ENCODE assay signal across 8 mouse cellular contexts in the genomic region with DNA sequence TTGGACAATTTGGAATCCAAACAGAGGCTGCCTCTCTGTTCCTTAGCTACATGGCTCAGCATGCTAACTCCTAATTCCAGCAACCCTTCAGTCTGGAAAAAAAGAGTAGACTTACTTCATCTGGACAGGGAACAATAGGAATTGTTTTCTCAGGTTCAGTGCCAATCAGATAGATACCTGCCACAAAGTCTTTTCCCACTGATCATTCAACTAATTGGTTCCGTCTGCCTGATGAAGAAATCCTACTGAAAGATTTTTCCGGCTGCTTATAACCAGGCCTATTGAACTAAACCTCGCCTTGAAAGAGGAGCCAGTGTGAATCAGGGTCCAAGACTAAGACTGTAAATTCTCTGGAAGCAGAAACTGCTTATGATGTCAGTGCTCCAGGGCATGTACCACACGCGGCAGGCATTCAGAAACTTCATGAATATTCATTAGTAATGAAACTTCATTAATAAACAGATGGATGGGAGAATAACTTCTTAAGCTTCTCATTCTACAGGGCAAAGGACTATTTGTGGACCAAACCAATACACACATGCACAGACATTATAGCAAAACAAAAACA. TPM values are rescaled to one million over a fixed set of nuclear protein-coding genes. Genes with fewer than 3 reads are reported as not detected.
DNase-seq lines count a peak whose midpoint lies in the region; ATAC-seq and TF ChIP-seq lines count a peak whose summit lies in the region.

No protein-coding gene starts in this region.

- no peak for TF ChIP-seq POLR2A in bone marrow macrophage, adult 2 months (IDR thresholded peaks at IDR 0.05; ENCODE audit: borderline replicate concordance, low read depth, low read length)

- DNase-seq in embryo, embryonic 11 days = peak; percentile 22
- no peak for DNase-seq in embryo, embryonic 10.5 days (ENCODE audit: low spot score)
- DNase-seq in frontal cortex, postnatal 25 days (ENCODE audit: low spot score in 2 of 2) = no peak

- H3K4me1 ChIP-seq in bone marrow macrophage, adult 2 months (ENCODE audit: control insufficient read depth, insufficient read depth, low read length) = peaks cover 15% of the 10 kb centered on the region
- peaks cover 7% of the 10 kb centered on the region for H3K4me1 ChIP-seq in heart, embryonic 15.5 days (replicated peaks)
- no peaks in the 10 kb centered on the region for H3K4me1 ChIP-seq in limb, embryonic 15.5 days
- no peaks in the 10 kb centered on the region for H3K4me1 ChIP-seq in stomach, embryonic 16.5 days (ENCODE audit: control insufficient read depth, insufficient read depth, low read length)

- ATAC-seq in heart, embryonic 15.5 days (replicated peaks; ENCODE audit: insufficient number of reproducible peaks, insufficient read depth, low FRiP score, low read depth) = no peak
- no peak for ATAC-seq in limb, embryonic 15.5 days (ENCODE audit: insufficient number of reproducible peaks, low FRiP score, low TSS enrichment, low read depth)
- ATAC-seq in stomach, embryonic 16.5 days (ENCODE audit: insufficient read depth, low FRiP score) = peak; percentile 23; the same call in 1 of the 2 replicates
- no peak for ATAC-seq in cerebellum, adult (ENCODE audit: insufficient number of reproducible peaks, low FRiP score, low TSS enrichment)

- H3K9me3 ChIP-seq in heart, embryonic 15.5 days (replicated peaks) = no peaks in the 10 kb centered on the region
- H3K9me3 ChIP-seq in limb, embryonic 15.5 days = no peaks in the 10 kb centered on the region
- no peaks in the 10 kb centered on the region for H3K9me3 ChIP-seq in stomach, embryonic 16.5 days (replicated peaks; ENCODE audit: control insufficient read depth, low read length)

- no peak for TF ChIP-seq CTCF in bone marrow macrophage, adult 2 months (IDR thresholded peaks at IDR 0.05; ENCODE audit: low read depth, low read length)

- H3K4me2 ChIP-seq in heart, embryonic 15.5 days = peak overlapping the region; percentile 78
- peak overlapping the region; percentile 70 for H3K4me2 ChIP-seq in limb, embryonic 15.5 days
- peak overlapping the region; percentile 75 for H3K4me2 ChIP-seq in stomach, embryonic 16.5 days (ENCODE audit: low read depth, low read length)

- peak overlapping the region; percentile 64 for H3K9ac ChIP-seq in heart, embryonic 15.5 days
- 0 out of 2 replicates have a peak overlapping the region, but pooled peaks have one; percentile 41 for H3K9ac ChIP-seq in limb, embryonic 15.5 days
- H3K9ac ChIP-seq in stomach, embryonic 16.5 days (ENCODE audit: low read length) = peak overlapping the region; percentile 74

- peak overlapping the region; percentile 97 for H3K4me3 ChIP-seq in bone marrow macrophage, adult 2 months (ENCODE audit: insufficient read depth, low read length)
- H3K4me3 ChIP-seq in heart, embryonic 15.5 days = peak overlapping the region; percentile 75
- peak overlapping the region; percentile 62 for H3K4me3 ChIP-seq in limb, embryonic 15.5 days
- H3K4me3 ChIP-seq in stomach, embryonic 16.5 days (replicated peaks; ENCODE audit: low read length) = peak overlapping the region; percentile 59

- WGBS in heart, embryonic 15.5 days = 43% methylated on average over 5 of the region's 5 CpGs
- WGBS in limb, embryonic 15.5 days = 20% methylated on average over 5 of the region's 5 CpGs
- WGBS in stomach, embryonic 16.5 days = 46% methylated on average over 5 of the region's 5 CpGs

- no peaks in the 10 kb centered on the region for H3K36me3 ChIP-seq in heart, embryonic 15.5 days
- H3K36me3 ChIP-seq in limb, embryonic 15.5 days = no peaks in the 10 kb centered on the region
- H3K36me3 ChIP-seq in stomach, embryonic 16.5 days (ENCODE audit: control insufficient read depth, insufficient read depth, low read length) = no peaks in the 10 kb centered on the region

- H3K27ac ChIP-seq in bone marrow macrophage, adult 2 months (ENCODE audit: insufficient read depth, low read depth, low read length) = no peak overlapping the region
- 0 out of 2 replicates have a peak overlapping the region, but pooled peaks have one; percentile 51 for H3K27ac ChIP-seq in heart, embryonic 15.5 days
- peak overlapping the region; percentile 62 for H3K27ac ChIP-seq in limb, embryonic 15.5 days
- H3K27ac ChIP-seq in stomach, embryonic 16.5 days (ENCODE audit: low read length) = no peak overlapping the region

- no peaks in the 10 kb centered on the region for H3K27me3 ChIP-seq in heart, embryonic 15.5 days
- no peaks in the 10 kb centered on the region for H3K27me3 ChIP-seq in limb, embryonic 15.5 days
- H3K27me3 ChIP-seq in stomach, embryonic 16.5 days (ENCODE audit: control insufficient read depth, insufficient read depth, low read length) = no peaks in the 10 kb centered on the region

RNA-seq across cellular contexts. Expression of gene Mfsd9, which starts 0.7 kb away (rescaled TPM):
- polyA plus RNA-seq in bone marrow macrophage, adult 2 months (2012; ENCODE audit: insufficient read depth, insufficient read length, missing spikeins) = 2.4 and 2.7 TPM in 2 replicates
- polyA plus RNA-seq in heart, embryonic 15.5 days (2015; fragmentation: Nextera tagmentation; extraction: Ambion mirVana) = 1.4 and 2.2 TPM in 2 replicates
- 3.9 TPM in 2 replicates for polyA plus RNA-seq in limb, embryonic 15.5 days (2015; fragmentation: Nextera tagmentation; extraction: Ambion mirVana)
- 4.6 and 5.0 TPM in 2 replicates for polyA plus RNA-seq in stomach, embryonic 16.5 days (2015; fragmentation: Nextera tagmentation; extraction: Ambion mirVana)

RNA-seq across cellular contexts. Expression of gene Tmem182, which starts 15.7 kb away (rescaled TPM):
- not detected in 2 replicates for polyA plus RNA-seq in bone marrow macrophage, adult 2 months (2012; ENCODE audit: insufficient read depth, insufficient read length, missing spikeins)
- polyA plus RNA-seq in heart, embryonic 15.5 days (2015; fragmentation: Nextera tagmentation; extraction: Ambion mirVana) = 35.6 and 44.8 TPM in 2 replicates
- 3.3 and 13.0 TPM in 2 replicates for polyA plus RNA-seq in limb, embryonic 15.5 days (2015; fragmentation: Nextera tagmentation; extraction: Ambion mirVana)
- polyA plus RNA-seq in stomach, embryonic 16.5 days (2015; fragmentation: Nextera tagmentation; extraction: Ambion mirVana) = 0.21 and 4.3 TPM in 2 replicates

Comparison
In these comparisons a context has a peak if more than half of its experiments do, and no peak if none do; other contexts are left out.
1. H3K27ac ChIP-seq: peak in heart, embryonic 15.5 days (single experiment) and limb, embryonic 15.5 days (single experiment); none in bone marrow macrophage, adult 2 months (single experiment) and stomach, embryonic 16.5 days (single experiment).
2. Peak in every context shown above with its lines, with median percentiles within 50 percentile points of each other: H3K4me3 ChIP-seq, H3K4me2 ChIP-seq and H3K9ac ChIP-seq.